Mouse (Mus musculus): Measurements from ENCODE around the gene Prune1. TPM values are rescaled to one million over a fixed set of nuclear protein-coding genes. Genes with fewer than 3 reads are reported as not detected.

Gene Prune1
- total RNA-seq (2023; ENCODE audit: inconsistent age): 9.9 to 11.6 TPM (median 11.1 TPM) in 4 replicates

DNA sequence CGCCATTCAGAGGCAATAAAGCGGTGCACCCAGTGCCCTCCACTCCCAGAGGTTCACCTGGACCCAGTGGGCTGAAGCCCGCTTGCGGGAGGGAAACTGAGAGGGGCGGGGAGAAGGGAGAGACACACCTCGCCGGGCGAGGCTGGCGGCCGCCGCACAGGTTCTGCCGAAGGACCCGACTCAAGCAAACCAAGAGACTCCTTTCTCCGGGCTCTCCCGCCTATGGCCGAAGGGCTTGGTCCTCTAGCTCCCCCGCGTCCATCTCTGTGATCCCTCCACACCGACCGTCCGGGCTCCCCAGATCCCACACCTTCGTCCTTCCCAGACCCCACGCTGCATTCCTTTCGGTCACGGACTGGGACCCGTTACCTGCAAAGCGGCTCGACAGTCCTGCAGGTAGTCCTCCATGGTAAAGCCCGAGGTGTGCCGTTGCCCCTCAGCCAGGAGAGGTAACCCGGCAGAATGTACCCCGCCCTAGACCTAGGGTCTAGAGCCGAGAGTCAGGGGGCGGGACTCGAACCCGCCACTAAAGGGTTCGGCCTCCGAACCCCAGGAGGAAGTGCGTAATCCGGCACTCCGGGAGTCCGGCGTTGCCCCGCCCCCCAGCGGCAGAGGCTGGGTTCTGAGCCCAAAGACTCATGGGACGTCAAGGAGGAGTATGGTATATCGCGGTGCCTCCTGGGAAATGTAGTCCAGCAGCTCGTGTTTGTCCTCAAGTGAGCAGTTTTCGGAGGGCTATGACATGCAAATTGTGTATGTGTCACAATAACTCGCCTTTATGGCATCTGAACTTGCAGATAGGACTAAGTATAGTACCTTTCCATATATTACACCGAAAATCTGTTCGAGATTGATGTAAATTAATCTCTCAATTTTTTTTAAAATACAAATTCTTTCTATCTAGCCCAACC, at the start of gene Prune1, which contains the start of gene Mindy1:
Prune1 (minus strand) TSS at position 861 of the 911 bp plus-strand sequence.
Mindy1 (plus strand) TSS at position 130 of the 911 bp plus-strand sequence.

DNA sequence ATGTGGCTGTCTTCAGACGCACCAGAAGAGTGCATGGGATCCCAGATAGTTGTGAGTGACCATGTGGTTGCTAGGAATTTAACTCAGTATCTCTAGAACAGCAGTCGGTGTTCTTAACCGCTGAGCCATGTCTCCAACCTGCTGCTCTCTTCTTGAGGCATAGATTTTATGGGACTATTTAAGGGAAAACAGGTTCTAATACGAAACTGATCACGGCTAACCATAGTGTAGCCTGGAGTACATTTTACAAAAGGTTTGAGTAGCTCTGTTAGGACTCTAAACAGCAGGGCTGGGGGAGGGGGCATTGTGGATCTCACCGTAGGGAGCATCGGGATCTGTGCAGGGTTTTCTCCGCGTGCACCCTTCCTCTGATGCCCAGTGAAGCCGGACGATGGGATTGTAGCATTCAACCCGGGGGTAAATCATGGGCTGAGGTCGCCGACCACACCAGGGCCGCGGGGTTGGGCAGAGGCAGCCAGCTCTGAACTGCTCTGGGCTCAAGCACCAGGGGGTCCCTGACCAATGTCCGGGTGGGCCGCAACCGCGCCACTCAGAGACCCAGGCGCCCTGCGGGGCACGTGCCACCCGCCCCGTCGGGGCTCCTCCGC, 32.7 kb upstream of the Prune1 start, which contains the start of gene Cers2:
Cers2 (plus strand) TSS at position 306 of the 608 bp plus-strand sequence.

DNA sequence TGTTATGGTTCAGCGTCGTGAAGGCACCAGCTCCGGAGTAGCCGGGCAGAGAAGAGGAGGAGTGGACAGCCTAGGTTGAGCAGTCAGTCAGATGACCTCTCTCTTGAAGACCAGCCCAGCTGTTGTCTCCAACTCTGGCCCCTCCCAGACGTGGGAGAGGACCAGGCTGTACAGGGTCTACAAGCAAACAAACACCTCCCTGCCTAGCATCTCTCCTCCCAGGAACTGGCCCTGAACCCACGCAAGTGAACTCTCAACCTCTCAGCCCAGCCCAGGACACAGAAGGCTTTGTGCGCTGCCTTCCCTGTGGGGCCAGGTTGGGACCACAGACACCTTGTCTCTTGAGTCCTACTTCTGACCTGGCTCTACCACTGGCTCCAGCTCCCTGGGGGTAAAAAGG, 25.2 kb upstream of the Prune1 start, which contains the start of gene Anxa9:
Anxa9 (minus strand) TSS at position 77 of the 400 bp plus-strand sequence.

GRCm38 (mm10) chr3:95250783-95251424, 31.0 kb downstream of the Prune1 start, which contains the start of gene Bnipl:
Bnipl (minus strand) TSS chr3:95251193.

GRCm38 (mm10) chr3:95241498-95241897, 40.4 kb downstream of the Prune1 start, which contains the start of gene Gm128:
Gm128 (minus strand) TSS chr3:95241598.

DNA sequence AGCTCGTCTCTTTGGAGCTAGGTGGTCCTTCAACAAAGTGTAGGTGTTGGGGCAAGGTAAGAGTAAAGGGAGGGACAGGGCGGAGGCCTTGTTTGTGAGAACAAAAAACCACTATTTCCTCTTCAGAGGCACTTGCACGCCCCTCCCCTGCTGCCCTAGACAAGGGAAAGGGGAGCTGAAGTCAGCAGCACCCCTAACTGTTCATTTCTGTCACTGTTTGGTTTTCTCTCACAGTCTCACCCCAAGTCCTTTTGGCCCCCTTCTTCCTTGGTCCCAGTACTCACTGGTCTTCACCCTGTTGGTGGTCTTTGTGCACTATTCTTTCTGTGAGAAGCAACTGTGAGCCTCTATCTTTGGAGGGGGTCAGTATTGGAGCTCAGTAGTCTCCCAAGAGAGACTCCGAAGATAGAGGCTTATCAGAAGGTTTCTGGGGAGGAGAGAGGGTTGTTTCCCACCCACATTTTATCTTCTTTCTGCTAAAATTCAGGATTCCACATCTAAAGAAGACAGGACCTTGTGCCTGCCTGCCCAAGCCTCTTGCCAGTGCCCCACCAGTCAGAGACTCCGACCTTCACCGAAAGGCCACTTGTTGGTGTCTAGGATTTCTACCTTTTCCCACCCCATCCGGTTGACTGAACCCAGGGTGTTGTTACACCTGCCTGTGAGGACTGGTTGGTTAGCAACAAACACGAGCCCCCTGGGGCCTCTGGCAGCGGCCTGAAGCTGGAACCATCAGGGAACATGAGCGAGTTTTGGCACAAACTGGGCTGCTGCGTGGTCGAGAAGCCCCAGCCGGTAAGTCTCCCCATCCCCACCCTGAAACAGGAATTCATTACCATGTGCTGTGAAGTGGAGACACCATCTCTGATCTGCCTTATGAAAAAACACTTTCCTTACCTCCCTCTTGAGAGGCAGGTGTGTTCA, 50.3 kb downstream of the Prune1 start, which contains the start of gene Mllt11:
Mllt11 (minus strand) TSS at position 874 of the 924 bp plus-strand sequence.

DNA sequence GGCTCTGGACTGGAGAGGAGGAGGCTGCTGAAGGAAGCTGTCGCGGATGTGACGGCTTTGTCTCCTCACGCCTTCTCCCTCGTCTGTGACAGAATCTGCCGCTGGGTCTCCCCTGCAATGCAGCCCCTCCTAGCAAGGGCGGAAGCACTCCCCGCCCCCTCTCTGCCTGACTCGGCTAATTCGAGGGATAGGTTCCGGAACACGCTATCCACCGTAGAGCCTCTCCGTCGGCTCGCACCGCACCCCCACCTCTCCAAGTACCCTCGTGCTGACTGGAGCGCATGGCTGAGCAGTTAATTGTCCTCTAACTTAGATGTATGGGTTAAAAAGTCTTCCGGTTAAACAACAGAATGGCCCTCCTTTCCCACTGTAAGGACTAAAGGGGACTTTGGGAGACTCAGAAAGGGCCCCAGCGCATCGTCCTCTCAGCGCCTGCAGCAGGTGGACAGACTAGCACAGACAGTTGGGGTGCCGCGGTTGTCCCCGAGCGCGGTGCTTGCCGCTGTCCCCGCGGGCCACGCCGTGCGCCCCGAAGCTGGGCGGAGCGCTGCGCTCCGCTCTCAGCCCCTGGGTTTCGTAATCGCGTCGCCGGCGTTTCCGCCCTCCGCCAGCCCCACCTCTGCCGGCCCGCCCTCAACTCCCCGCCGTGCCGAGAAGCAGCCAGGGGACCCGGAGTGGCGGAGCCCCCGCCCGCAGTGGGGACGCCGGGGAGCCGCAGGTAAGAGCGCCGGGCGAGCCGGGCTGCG, 53.6 kb downstream of the Prune1 start, which contains the start of gene Cdc42se1:
Cdc42se1 (plus strand) TSS at position 585 of the 746 bp plus-strand sequence.

GRCm38 (mm10) chr3:95217255-95218134, 64.4 kb downstream of the Prune1 start, which contains the start of gene Gabpb2:
Gabpb2 (minus strand) TSS chr3:95217916.

Other genes with a start within 250 kb of the Prune1 start
- gene Psmd4, start 239.5 kb downstream of the Prune1 start, total RNA-seq (2023; ENCODE audit: inconsistent age): 124 to 144 TPM (median 133 TPM) in 4 replicates
- gene Pip5k1a, start 175.1 kb downstream of the Prune1 start, total RNA-seq (2023; ENCODE audit: inconsistent age): 33.7 to 38.4 TPM (median 36.5 TPM) in 4 replicates
- 53.3 to 68.2 TPM (median 62.1 TPM) in 4 replicates for gene Vps72, start 171.1 kb downstream of the Prune1 start, total RNA-seq (2023; ENCODE audit: inconsistent age)
- 1.5 to 4.0 TPM (median 2.2 TPM) in 4 replicates for gene Tmod4, start 157.6 kb downstream of the Prune1 start, total RNA-seq (2023; ENCODE audit: inconsistent age)
- 57.3 to 78.5 TPM (median 59.9 TPM) in 4 replicates for gene Scnm1, start 148.1 kb downstream of the Prune1 start, total RNA-seq (2023; ENCODE audit: inconsistent age)
- gene Lysmd1, start 148.0 kb downstream of the Prune1 start, total RNA-seq (2023; ENCODE audit: inconsistent age): 5.3 to 7.8 TPM (median 6.3 TPM) in 4 replicates
- gene Tnfaip8l2, start 139.7 kb downstream of the Prune1 start, total RNA-seq (2023; ENCODE audit: inconsistent age): 24.3 to 35.2 TPM (median 28.0 TPM) in 4 replicates
- gene Sema6c, start 121.6 kb downstream of the Prune1 start, total RNA-seq (2023; ENCODE audit: inconsistent age): 0.18 to 1.1 TPM (median 0.54 TPM) in 3 of 4 replicates, not detected in the other
- gene Gabpb2, start 64.2 kb downstream of the Prune1 start, total RNA-seq (2023; ENCODE audit: inconsistent age): 66.4 to 77.9 TPM (median 74.8 TPM) in 4 replicates
- gene Cdc42se1, start 53.3 kb downstream of the Prune1 start, total RNA-seq (2023; ENCODE audit: inconsistent age): 193 to 216 TPM (median 202 TPM) in 4 replicates
- gene Mllt11, start 49.9 kb downstream of the Prune1 start, total RNA-seq (2023; ENCODE audit: inconsistent age): 4.9 to 8.2 TPM (median 7.6 TPM) in 4 replicates
- not detected in 4 replicates for gene Gm128, start 40.5 kb downstream of the Prune1 start, total RNA-seq (2023; ENCODE audit: inconsistent age)
- not detected in 4 replicates for gene Bnipl, start 30.9 kb downstream of the Prune1 start, total RNA-seq (2023; ENCODE audit: inconsistent age)
- 32.4 to 40.2 TPM (median 36.0 TPM) in 4 replicates for gene Mindy1, start 731 bp downstream of the Prune1 start, total RNA-seq (2023; ENCODE audit: inconsistent age)
- gene Anxa9, start 25.1 kb upstream of the Prune1 start, total RNA-seq (2023; ENCODE audit: inconsistent age): 1.2 to 2.2 TPM (median 2.0 TPM) in 4 replicates
- gene Cers2, start 32.7 kb upstream of the Prune1 start, total RNA-seq (2023; ENCODE audit: inconsistent age): 121 to 134 TPM (median 130 TPM) in 4 replicates
- 31.4 to 38.1 TPM (median 33.0 TPM) in 4 replicates for gene Setdb1, start 75.1 kb upstream of the Prune1 start, total RNA-seq (2023; ENCODE audit: inconsistent age)
- gene 4930558C23Rik, start 120.8 kb upstream of the Prune1 start, total RNA-seq (2023; ENCODE audit: inconsistent age): not detected in 4 replicates
- 79.2 to 85.4 TPM (median 82.6 TPM) in 4 replicates for gene Arnt, start 152.3 kb upstream of the Prune1 start, total RNA-seq (2023; ENCODE audit: inconsistent age)
- 1.4 to 2.4 TPM (median 2.0 TPM) in 4 replicates for gene Ctsk, start 217.2 kb upstream of the Prune1 start, total RNA-seq (2023; ENCODE audit: inconsistent age)
- gene Ctss, start 244.7 kb upstream of the Prune1 start, total RNA-seq (2023; ENCODE audit: inconsistent age): 450 to 511 TPM (median 488 TPM) in 4 replicates

Data from B cell, adult (primary cell).